Mouse (Mus musculus): Measurements from ENCODE around the gene Cplx1.
"Not testable (repeated sequence)": the region's sequence is repeated elsewhere in the genome, so short reads cannot be mapped to it uniquely, and the experiment has no call there.

Cplx1 gene

GRCm38 (mm10) chr5:108515581-108516361 is 34.1 kb downstream of the Cplx1 start:
- no peak for DNase-seq (ENCODE audit: low spot score)

GRCm38 (mm10) chr5:108502286-108502685 is 47.5 kb downstream of the Cplx1 start:
- no peak for DNase-seq (ENCODE audit: low spot score)

DNA sequence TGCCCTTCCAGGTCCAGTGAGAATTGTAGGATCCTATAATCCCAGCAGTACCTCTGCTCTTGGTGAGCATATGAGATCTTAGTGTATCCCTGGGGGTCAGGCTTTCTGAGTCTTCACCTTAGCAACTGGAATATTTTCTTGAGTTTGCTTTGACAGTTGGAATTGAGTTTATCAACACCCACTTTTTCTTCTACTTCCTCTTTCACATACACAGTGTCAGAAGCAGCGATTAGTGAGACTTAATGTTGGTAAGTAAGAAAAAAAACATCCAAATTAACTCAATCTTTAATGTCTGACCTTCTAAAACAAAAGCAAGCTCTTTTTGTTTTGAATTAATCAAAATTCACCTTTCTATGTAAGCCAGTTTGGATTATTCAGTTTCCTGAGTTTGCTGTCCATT is 48.3 kb downstream of the Cplx1 start:
- no peak for DNase-seq (ENCODE audit: low spot score)

- not testable (repeated sequence) for DNase-seq (ENCODE audit: low spot score)
These were observed 63.7 kb downstream of the Cplx1 start for GRCm38 (mm10) chr5:108486148-108486547.

DNA sequence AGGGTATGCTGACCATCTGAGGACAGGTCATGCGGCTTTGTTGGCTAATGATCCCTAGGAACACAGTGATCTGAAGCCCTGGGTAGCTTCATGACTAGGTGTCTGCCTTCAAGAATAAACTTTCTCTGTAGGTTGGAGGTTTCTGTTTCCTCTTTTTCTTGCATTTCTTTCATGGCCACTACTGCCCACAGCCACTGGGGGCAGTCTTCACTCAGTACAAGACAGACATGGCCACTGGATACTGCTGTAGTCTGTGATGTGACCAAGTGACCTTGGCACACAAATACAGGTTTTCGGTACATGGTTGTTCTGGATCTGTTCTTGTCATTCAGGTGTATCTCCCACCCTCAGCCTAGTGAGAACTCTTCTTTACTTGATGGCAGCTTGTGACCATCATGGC is 64.6 kb downstream of the Cplx1 start:
- peak; percentile 13 for DNase-seq (ENCODE audit: low spot score)

DNA sequence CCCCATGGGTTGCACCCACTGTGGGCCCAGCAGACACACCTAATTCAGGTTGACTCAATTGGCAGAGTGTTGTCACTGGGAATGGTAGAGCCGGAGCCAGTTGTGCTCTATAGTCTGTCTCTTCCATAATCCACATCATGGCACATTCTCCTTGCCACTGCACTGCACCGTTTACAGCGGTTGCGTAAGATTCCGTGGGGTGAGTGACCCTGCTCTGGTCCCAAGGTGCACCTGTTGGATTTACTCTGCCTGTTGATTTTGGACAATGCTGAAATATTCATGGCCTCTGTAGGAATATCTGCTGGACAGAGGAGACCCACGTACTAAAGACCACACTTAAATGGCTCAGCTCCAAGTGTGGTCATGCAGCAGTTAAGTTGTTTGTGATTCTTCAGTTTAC is 66.8 kb downstream of the Cplx1 start:
- no peak for DNase-seq (ENCODE audit: low spot score)

- DNase-seq (ENCODE audit: low spot score): no peak
These were observed 73.8 kb downstream of the Cplx1 start for GRCm38 (mm10) chr5:108475977-108476376.

DNA sequence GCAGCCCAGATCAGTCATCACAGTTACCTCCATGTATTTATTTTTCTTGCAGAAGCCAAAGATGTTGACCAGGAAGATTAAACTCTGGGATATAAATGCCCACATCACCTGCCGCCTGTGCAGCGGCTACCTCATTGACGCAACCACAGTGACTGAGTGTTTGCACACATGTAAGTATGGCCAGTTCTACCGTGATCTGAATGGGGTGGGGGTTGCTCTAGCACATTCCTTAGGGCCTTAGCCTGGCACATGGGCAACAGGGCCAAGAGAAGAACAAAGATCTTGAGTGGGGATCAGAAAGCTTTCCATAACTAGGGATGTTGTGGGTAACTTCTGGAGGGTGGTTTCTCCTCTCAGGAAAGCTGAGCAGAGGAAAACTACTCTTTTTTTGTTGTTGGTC is 76.1 kb downstream of the Cplx1 start:
- no peak for DNase-seq (ENCODE audit: low spot score)

DNA sequence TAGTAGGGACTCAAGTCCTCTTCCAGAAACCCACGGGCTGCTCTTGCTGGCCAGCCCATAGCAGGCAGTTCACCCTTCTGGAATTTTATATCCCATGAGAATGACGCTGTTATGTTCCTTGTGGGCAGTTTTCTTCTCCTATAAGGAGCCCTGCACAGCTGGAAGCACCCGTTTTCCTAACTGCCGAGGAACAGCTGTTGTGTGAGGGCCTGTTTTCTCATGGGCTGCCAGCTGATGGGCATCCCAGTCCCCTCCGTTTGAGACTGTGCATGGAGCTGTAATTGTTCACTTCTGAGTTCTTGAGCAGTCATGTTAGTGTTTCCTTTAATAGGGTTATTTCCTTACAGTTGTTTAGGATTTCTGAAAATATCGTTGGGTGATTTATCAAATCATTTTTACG is 80.2 kb downstream of the Cplx1 start:
- no peak for DNase-seq (ENCODE audit: low spot score)
